Mouse (Mus musculus): ENCODE measurements around the gene Ano3.

DNA sequence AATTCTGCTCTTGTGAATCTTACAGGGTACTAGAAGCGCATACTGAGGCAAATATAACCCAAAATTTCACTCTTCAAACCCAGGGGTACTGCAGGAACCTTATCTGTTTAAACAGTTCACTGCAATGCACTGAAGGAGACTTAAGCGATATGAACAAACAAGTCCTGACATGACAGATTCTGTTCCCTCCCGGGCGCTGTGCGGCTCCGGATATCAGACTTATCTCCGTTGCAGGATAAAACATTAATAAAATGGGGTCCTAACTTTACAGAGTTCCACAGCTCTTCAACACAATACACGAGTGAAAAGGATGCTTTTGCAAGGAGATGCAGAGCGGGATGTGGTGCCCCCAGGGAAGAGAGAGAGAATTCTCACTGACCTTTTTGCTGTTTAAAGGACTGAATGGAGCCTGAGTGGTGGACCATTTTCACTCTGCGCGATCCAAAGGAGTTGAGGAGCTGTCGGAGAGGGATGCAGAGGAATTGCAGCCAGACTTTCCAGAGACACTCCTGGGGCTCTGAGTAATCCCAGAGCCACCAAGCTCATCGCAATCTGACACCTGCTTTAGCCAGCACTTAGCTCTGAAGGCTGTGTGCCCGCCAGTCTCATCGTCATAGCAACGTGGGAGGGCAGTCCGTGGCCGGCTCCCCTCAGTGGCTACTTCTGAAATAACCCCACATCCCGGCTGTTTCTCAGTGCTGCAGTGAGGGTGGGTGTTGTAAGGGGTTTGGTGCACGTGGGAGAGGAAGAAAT is 868 bp downstream of the Ano3 start:
- TF ChIP-seq CTCF (IDR thresholded peaks at IDR 0.05; ENCODE audit: extremely low read depth, insufficient read length, insufficient replicate concordance, low read depth, low read length) (no peak), POLR2A (IDR thresholded peaks at IDR 0.05; ENCODE audit: low read depth, low read length) (no peak)
